Mouse (Mus musculus) kidney, adult 2 months (tissue): ENCODE data around the gene Chmp3.

Experiments used
- CTCF ChIP-seq: fragments of 200-500 bp; conservative IDR thresholded peaks from 2 replicates; pipeline ENCODE4 v1.5.1; 2011; ENCODE audit warnings: low read depth, mild to moderate bottlenecking, control low read depth, low read length, moderate library complexity, mixed read lengths; ENCODE audit not compliant: insufficient read depth, insufficient read length
- POLR2A ChIP-seq: fragments of 200-500 bp; IDR thresholded peaks from one replicate; pipeline ENCODE4 v1.6.1; 2011; ENCODE audit warnings: low read depth, low read length, control low read depth

- TF ChIP-seq CTCF (no peak), POLR2A (no peak)
These were observed 78.0 kb downstream of the Chmp3 start for GRCm38 (mm10) chr6:71621551-71621950.
